Mouse (Mus musculus) heart, adult 2 months (tissue): ENCODE measurements around the gene 4930469K13Rik.

ENCODE experiments used
- CTCF ChIP-seq: fragments of 200-600 bp; IDR thresholded peaks from 2 replicates; pipeline ENCODE4 v1.8.1; 2022; ENCODE audit warnings: antibody characterized with exemption, mild to moderate bottlenecking, moderate library complexity
- POLR2A ChIP-seq: fragments of 200-500 bp; IDR thresholded peaks from 2 replicates; pipeline ENCODE4 v1.6.1; 2011; ENCODE audit warnings: mild to moderate bottlenecking, low read depth, low read length, control low read depth; ENCODE audit not compliant: insufficient read depth

GRCm38 (mm10) chr11:33957595-33957994 is 140.8 kb downstream of the 4930469K13Rik start:
- TF ChIP-seq POLR2A, result no peak
- no peak for TF ChIP-seq CTCF
